ENCODE assay signal across 10 mouse cellular contexts in genomic region chr10:59109015-59109414, GRCm38 (mm10).
DNase-seq lines count a peak whose midpoint lies in the region; ATAC-seq and TF ChIP-seq lines count a peak whose summit lies in the region.
"Had no signal": no experiment of that assay in that cellular context is flagged by ENCODE, and none has a peak within 500 bp of the region (broad histone marks: within the 10 kb centered on the region; RNA-seq: fewer than 3 reads in every experiment).

No protein-coding gene starts in this region.

- WGBS in hindbrain, embryonic 10.5 days: 30% methylated on average over 2 of the region's 2 CpGs
- WGBS in hindbrain, embryonic 13.5 days: 49% methylated on average over 2 of the region's 2 CpGs
- 36% methylated on average over 2 of the region's 2 CpGs for WGBS in forebrain, postnatal 0 days
- 19% methylated on average over 2 of the region's 2 CpGs for WGBS in intestine, postnatal 0 days
- WGBS in limb, embryonic 10.5 days: 38% methylated on average over 2 of the region's 2 CpGs
- 31% methylated on average over 2 of the region's 2 CpGs for WGBS in stomach, embryonic 14.5 days

- peak; percentile 74 for DNase-seq in hindbrain, embryonic 10.5 days (ENCODE audit: low spot score)
- DNase-seq in c-Kit-positive CD71-negative TER-119-negative erythroid progenitor cells, embryonic 14.5 days (ENCODE audit: low read depth): peak; percentile 70
- peak; percentile 82 for DNase-seq in forebrain, postnatal 0 days
- peak; percentile 79 for DNase-seq in limb, embryonic 10.5 days (ENCODE audit: low spot score)

- peaks cover 9% of the 10 kb centered on the region; the same call in 1 of the 2 replicates for H3K4me1 ChIP-seq in hindbrain, embryonic 10.5 days (replicated peaks)
- H3K4me1 ChIP-seq in hindbrain, embryonic 13.5 days (replicated peaks): no peaks in the 10 kb centered on the region
- no peaks in the 10 kb centered on the region for H3K4me1 ChIP-seq in forebrain, postnatal 0 days (ENCODE audit: insufficient read depth)
- no peaks in the 10 kb centered on the region for H3K4me1 ChIP-seq in intestine, postnatal 0 days (replicated peaks; ENCODE audit: control insufficient read depth, insufficient read depth, low read length)
- H3K4me1 ChIP-seq in limb, embryonic 10.5 days: peaks cover 7% of the 10 kb centered on the region; the same call in 1 of the 2 replicates
- no peaks in the 10 kb centered on the region for H3K4me1 ChIP-seq in stomach, embryonic 14.5 days (ENCODE audit: control insufficient read depth, insufficient read depth, low read length)
- H3K4me1 ChIP-seq: embryonic facial prominence, embryonic 12.5 days; stomach, embryonic 15.5 days had no signal

- H3K4me3 ChIP-seq in hindbrain, embryonic 10.5 days: no peak overlapping the region
- H3K4me3 ChIP-seq in hindbrain, embryonic 13.5 days: no peak overlapping the region
- no peak overlapping the region for H3K4me3 ChIP-seq in forebrain, postnatal 0 days (ENCODE audit: low read depth, low read length)
- no peak overlapping the region for H3K4me3 ChIP-seq in intestine, postnatal 0 days (ENCODE audit: low read depth, low read length)
- H3K4me3 ChIP-seq in limb, embryonic 10.5 days: no peak overlapping the region
- H3K4me3 ChIP-seq in stomach, embryonic 14.5 days (ENCODE audit: low read depth, low read length): no peak overlapping the region
- H3K4me3 ChIP-seq: embryonic facial prominence, embryonic 12.5 days; stomach, embryonic 15.5 days had no signal

- no peak for ATAC-seq in hindbrain, embryonic 13.5 days (ENCODE audit: low FRiP score)
- 0 out of 2 replicates have a peak, but pooled peaks have one; percentile 3 for ATAC-seq in forebrain, postnatal 0 days
- no peak for ATAC-seq in intestine, postnatal 0 days
- 0 out of 2 replicates have a peak, but pooled peaks have one; percentile 30 for ATAC-seq in monocyte, adult 5-6 weeks (replicated peaks; ENCODE audit: insufficient number of reproducible peaks, low FRiP score, low TSS enrichment, poor library complexity, severe bottlenecking)
- ATAC-seq in stomach, embryonic 14.5 days (ENCODE audit: insufficient number of reproducible peaks, insufficient read depth, low FRiP score, low read depth): peak; percentile 60; the same call in 1 of the 2 replicates

- no peak overlapping the region for H3K4me2 ChIP-seq in hindbrain, embryonic 13.5 days
- H3K4me2 ChIP-seq in forebrain, postnatal 0 days (ENCODE audit: low read depth): no peak overlapping the region
- no peak overlapping the region for H3K4me2 ChIP-seq in intestine, postnatal 0 days (replicated peaks; ENCODE audit: low read depth)
- H3K4me2 ChIP-seq in stomach, embryonic 14.5 days (replicated peaks; ENCODE audit: low read depth, low read length): no peak overlapping the region
- H3K4me2 ChIP-seq: embryonic facial prominence, embryonic 12.5 days; stomach, embryonic 15.5 days had no signal

- no peak overlapping the region for H3K9ac ChIP-seq in hindbrain, embryonic 13.5 days
- no peak overlapping the region for H3K9ac ChIP-seq in forebrain, postnatal 0 days
- H3K9ac ChIP-seq in intestine, postnatal 0 days (ENCODE audit: low read depth, low read length): no peak overlapping the region
- H3K9ac ChIP-seq in stomach, embryonic 14.5 days (replicated peaks; ENCODE audit: low read depth, low read length): no peak overlapping the region
- H3K9ac ChIP-seq: embryonic facial prominence, embryonic 12.5 days; stomach, embryonic 15.5 days had no signal

- no peaks in the 10 kb centered on the region for H3K36me3 ChIP-seq in hindbrain, embryonic 10.5 days
- H3K36me3 ChIP-seq in hindbrain, embryonic 13.5 days: peaks cover 18% of the 10 kb centered on the region
- peaks cover 16% of the 10 kb centered on the region; the same call in 1 of the 2 replicates for H3K36me3 ChIP-seq in forebrain, postnatal 0 days (ENCODE audit: insufficient read depth)
- H3K36me3 ChIP-seq in intestine, postnatal 0 days (ENCODE audit: control insufficient read depth, insufficient read depth): no peaks in the 10 kb centered on the region
- no peaks in the 10 kb centered on the region for H3K36me3 ChIP-seq in limb, embryonic 10.5 days
- H3K36me3 ChIP-seq in stomach, embryonic 14.5 days (ENCODE audit: control insufficient read depth, insufficient read depth, low read length): no peaks in the 10 kb centered on the region
- H3K36me3 ChIP-seq: embryonic facial prominence, embryonic 12.5 days; stomach, embryonic 15.5 days had no signal

- peak; percentile 90 for TF ChIP-seq CTCF in forebrain, postnatal 0 days (IDR thresholded peaks at IDR 0.05; ENCODE audit: low read depth)
- peak; percentile 97 for TF ChIP-seq CTCF in intestine, postnatal 0 days (IDR thresholded peaks at IDR 0.05; ENCODE audit: low read depth)

- no peaks in the 10 kb centered on the region for H3K27me3 ChIP-seq in hindbrain, embryonic 10.5 days (ENCODE audit: insufficient read depth, poor library complexity, severe bottlenecking)
- no peaks in the 10 kb centered on the region for H3K27me3 ChIP-seq in hindbrain, embryonic 13.5 days
- no peaks in the 10 kb centered on the region for H3K27me3 ChIP-seq in forebrain, postnatal 0 days (ENCODE audit: insufficient read depth, low read length)
- no peaks in the 10 kb centered on the region for H3K27me3 ChIP-seq in intestine, postnatal 0 days (replicated peaks; ENCODE audit: control insufficient read depth, insufficient read depth, low read length)
- H3K27me3 ChIP-seq in limb, embryonic 10.5 days (ENCODE audit: low read depth, poor library complexity, severe bottlenecking): no peaks in the 10 kb centered on the region
- H3K27me3 ChIP-seq in stomach, embryonic 14.5 days (ENCODE audit: control insufficient read depth, insufficient read depth, low read length): no peaks in the 10 kb centered on the region
- H3K27me3 ChIP-seq: embryonic facial prominence, embryonic 12.5 days had no signal

- H3K9me3 ChIP-seq in hindbrain, embryonic 10.5 days: no peaks in the 10 kb centered on the region
- H3K9me3 ChIP-seq in hindbrain, embryonic 13.5 days: no peaks in the 10 kb centered on the region
- no peaks in the 10 kb centered on the region for H3K9me3 ChIP-seq in forebrain, postnatal 0 days (ENCODE audit: low read length)
- no peaks in the 10 kb centered on the region for H3K9me3 ChIP-seq in intestine, postnatal 0 days (ENCODE audit: control insufficient read depth)
- H3K9me3 ChIP-seq in limb, embryonic 10.5 days (replicated peaks): no peaks in the 10 kb centered on the region
- H3K9me3 ChIP-seq in stomach, embryonic 14.5 days (ENCODE audit: control insufficient read depth, low read depth, low read length): no peaks in the 10 kb centered on the region
- H3K9me3 ChIP-seq: embryonic facial prominence, embryonic 12.5 days; stomach, embryonic 15.5 days had no signal

- no peak overlapping the region for H3K27ac ChIP-seq in hindbrain, embryonic 10.5 days
- H3K27ac ChIP-seq in hindbrain, embryonic 13.5 days: no peak overlapping the region
- H3K27ac ChIP-seq in forebrain, postnatal 0 days (ENCODE audit: low read depth, low read length): no peak overlapping the region
- H3K27ac ChIP-seq in intestine, postnatal 0 days (ENCODE audit: low read depth, low read length): no peak overlapping the region
- H3K27ac ChIP-seq in limb, embryonic 10.5 days: no peak overlapping the region
- H3K27ac ChIP-seq in stomach, embryonic 14.5 days (ENCODE audit: low read length): no peak overlapping the region
- H3K27ac ChIP-seq: embryonic facial prominence, embryonic 12.5 days; stomach, embryonic 15.5 days had no signal

Comparison
In these comparisons a context has a peak if more than half of its experiments do, and no peak if none do; other contexts are left out.
1. ATAC-seq: peak in forebrain, postnatal 0 days (single experiment), monocyte, adult 5-6 weeks (single experiment) and stomach, embryonic 14.5 days (single experiment); none in hindbrain, embryonic 13.5 days (single experiment) and intestine, postnatal 0 days (single experiment).
2. Peak in every context shown above with its lines, with median percentiles within 50 percentile points of each other: DNase-seq.